Mouse (Mus musculus) stomach, embryonic 14.5 days (tissue): ENCODE measurements around the gene Scamp3. TPM values are rescaled to one million over a fixed set of nuclear protein-coding genes. Genes with fewer than 3 reads are reported as not detected.

Experiments
- ATAC-seq: fragments of 200-750 bp; cut with Nextera tagmentation; 2 replicates; pipeline ENCODE4 v1.8.0; 2017; ENCODE audit warnings: low read depth, moderate TSS enrichment; ENCODE audit not compliant: insufficient number of reproducible peaks, insufficient read depth, low FRiP score
- H3K27ac ChIP-seq: fragments of 300-500 bp; sonication (generic); 2 replicates; pipeline ENCODE4 v1.5.1; 2014; ENCODE audit warnings: mild to moderate bottlenecking, low read length, moderate library complexity, mixed read lengths
- H3K27me3 ChIP-seq: fragments of 300-500 bp; sonication (generic); 2 replicates; pipeline ENCODE4 v1.6.1; 2014; ENCODE audit warnings: low read length, control low read depth, mixed read lengths; ENCODE audit not compliant: control insufficient read depth, insufficient read depth
- H3K36me3 ChIP-seq: fragments of 300-500 bp; sonication (generic); 2 replicates; pipeline ENCODE4 v1.6.1; 2014; ENCODE audit warnings: mild to moderate bottlenecking, control low read depth, low read length, moderate library complexity, mixed read lengths; ENCODE audit not compliant: control insufficient read depth, insufficient read depth
- H3K4me1 ChIP-seq: fragments of 300-500 bp; sonication (generic); 2 replicates; pipeline ENCODE4 v1.6.1; 2014; ENCODE audit warnings: low read length, control low read depth, mixed read lengths; ENCODE audit not compliant: control insufficient read depth, insufficient read depth
- H3K4me2 ChIP-seq: fragments of 300-500 bp; sonication (generic); replicated peaks from 2 replicates; pipeline ENCODE4 v1.6.1; 2014; ENCODE audit warnings: low read depth, low read length, control low read depth
- H3K4me3 ChIP-seq: fragments of 300-500 bp; sonication (generic); 2 replicates; pipeline ENCODE4 v1.5.1; 2014; ENCODE audit warnings: low read depth, low read length, control low read depth
- H3K9ac ChIP-seq: fragments of 300-500 bp; sonication (generic); replicated peaks from 2 replicates; pipeline ENCODE4 v1.6.1; 2014; ENCODE audit warnings: low read depth, mild to moderate bottlenecking, control low read depth, low read length, moderate library complexity, mixed read lengths
- H3K9me3 ChIP-seq: fragments of 300-500 bp; sonication (generic); 2 replicates; pipeline ENCODE4 v1.6.1; 2016; ENCODE audit warnings: low read depth, low read length, control low read depth; ENCODE audit not compliant: control insufficient read depth
- WGBS: fragments of 180-500 bp; shearing (Covaris S2); extraction: QIAGEN DNeasy Blood & Tissue Kit; methylation state at CpG from one replicate; pipeline ENCODE4 v1.1.7; 2014; 5-methylcytosine and 5-hydroxymethylcytosine counted together
- polyA plus RNA-seq: library from polyadenylated mRNA; unstranded; fragments of >200 nt; fragmentation: Nextera tagmentation; extraction: Ambion mirVana; gene quantifications from 2 replicates; pipeline ENCODE4 v1.2.1, GENCODE M21; 2014

The Scamp3 gene
- polyA plus RNA-seq = 92.9 and 95.1 TPM in 2 replicates

- peak within 1 kb of the TSS; percentile 73 for H3K4me3 ChIP-seq
- peak within 1 kb of the TSS; percentile 82 for H3K4me2 ChIP-seq
These were observed at the start of gene Scamp3 for GRCm38 (mm10) chr3:89177242-89178106. TSS of gene Scamp3 (plus strand) at chr3:89177473.

GRCm38 (mm10) chr3:89129908-89130307 is 47.4 kb upstream of the Scamp3 start:
- no peak overlapping the region for H3K9ac ChIP-seq
- H3K4me2 ChIP-seq = no peak overlapping the region
- no peaks in the 10 kb centered on the region for H3K36me3 ChIP-seq
- ATAC-seq = no peak
- WGBS = 79% methylated on average over 3 of the region's 3 CpGs
- H3K4me1 ChIP-seq = no peaks in the 10 kb centered on the region
- no peak overlapping the region for H3K27ac ChIP-seq
- H3K9me3 ChIP-seq = no peaks in the 10 kb centered on the region
- no peaks in the 10 kb centered on the region for H3K27me3 ChIP-seq
- no peak overlapping the region for H3K4me3 ChIP-seq

More at GRCm38 (mm10) chr3:89177242-89178106, at the start of gene Scamp3:
- Histone ChIP-seq H3K36me3 (peaks cover 65% of the 10 kb centered on the region), H3K4me1 (peaks cover 6% of the 10 kb centered on the region; the same call in 1 of the 2 replicates), H3K9ac (peak within 1 kb of the TSS; percentile 86), H3K27me3 (no peaks in the 10 kb centered on the region), H3K27ac (peak within 1 kb of the TSS; percentile 66; the same call in 1 of the 2 replicates), H3K9me3 (no peaks in the 10 kb centered on the region)
- ATAC-seq = peak; percentile 95
- WGBS = under 1% methylated on average over 43 of the region's 43 CpGs

GRCm38 (mm10) chr3:89131816-89132215 is 45.5 kb upstream of the Scamp3 start:
- Histone ChIP-seq H3K4me1 (no peaks in the 10 kb centered on the region), H3K4me2 (peak overlapping the region; percentile 52), H3K36me3 (no peaks in the 10 kb centered on the region), H3K9me3 (no peaks in the 10 kb centered on the region), H3K9ac (no peak overlapping the region), H3K27me3 (no peaks in the 10 kb centered on the region), H3K27ac (no peak overlapping the region), H3K4me3 (peak overlapping the region; percentile 19; the same call in 1 of the 2 replicates)
- WGBS = 41% methylated on average over 4 of the region's 4 CpGs
- ATAC-seq = no peak

- Histone ChIP-seq H3K27ac (no peak overlapping the region), H3K9ac (no peak overlapping the region), H3K4me3 (peak overlapping the region; percentile 19), H3K4me1 (no peaks in the 10 kb centered on the region), H3K4me2 (peak overlapping the region; percentile 52), H3K36me3 (no peaks in the 10 kb centered on the region), H3K9me3 (no peaks in the 10 kb centered on the region), H3K27me3 (no peaks in the 10 kb centered on the region)
- ATAC-seq = peak; percentile 74
- 13% methylated on average over 30 of the region's 30 CpGs for WGBS
These were observed 44.8 kb upstream of the Scamp3 start for GRCm38 (mm10) chr3:89132285-89133062.

- no peak for ATAC-seq
- Histone ChIP-seq H3K4me1 (no peaks in the 10 kb centered on the region), H3K4me2 (no peak overlapping the region), H3K27me3 (no peaks in the 10 kb centered on the region), H3K27ac (no peak overlapping the region), H3K4me3 (no peak overlapping the region), H3K9ac (no peak overlapping the region), H3K9me3 (no peaks in the 10 kb centered on the region), H3K36me3 (no peaks in the 10 kb centered on the region)
- 76% methylated on average over 7 of the region's 7 CpGs for WGBS
These were observed 44.2 kb upstream of the Scamp3 start for GRCm38 (mm10) chr3:89133063-89133450.

GRCm38 (mm10) chr3:89133752-89134151 is 43.5 kb upstream of the Scamp3 start:
- no peaks in the 10 kb centered on the region for H3K36me3 ChIP-seq
- H3K4me1 ChIP-seq = no peaks in the 10 kb centered on the region
- H3K27ac ChIP-seq = no peak overlapping the region
- no peaks in the 10 kb centered on the region for H3K27me3 ChIP-seq
- H3K9ac ChIP-seq = no peak overlapping the region
- no peak for ATAC-seq
- 68% methylated on average over 1 of the region's 1 CpGs for WGBS
- H3K9me3 ChIP-seq = no peaks in the 10 kb centered on the region
- no peak overlapping the region for H3K4me2 ChIP-seq
- no peak overlapping the region for H3K4me3 ChIP-seq

GRCm38 (mm10) chr3:89135958-89136357 is 41.3 kb upstream of the Scamp3 start, which contains the start of gene Pklr:
TSS of gene Pklr (plus strand) at chr3:89136142.
- Histone ChIP-seq H3K9me3 (no peaks in the 10 kb centered on the region), H3K27me3 (no peaks in the 10 kb centered on the region), H3K27ac (no peak within 1 kb of the TSS), H3K4me1 (no peaks in the 10 kb centered on the region), H3K36me3 (no peaks in the 10 kb centered on the region), H3K4me2 (0 out of 2 replicates have a peak within 1 kb of the TSS, but pooled peaks have one; percentile 10), H3K9ac (no peak within 1 kb of the TSS), H3K4me3 (no peak within 1 kb of the TSS)
- 67% methylated on average over 3 of the region's 3 CpGs for WGBS
- ATAC-seq = no peak

GRCm38 (mm10) chr3:89136365-89136764 is 40.9 kb upstream of the Scamp3 start:
- no peaks in the 10 kb centered on the region for H3K36me3 ChIP-seq
- peak; percentile 86 for ATAC-seq
- H3K4me2 ChIP-seq = no peak overlapping the region
- no peak overlapping the region for H3K27ac ChIP-seq
- 30% methylated on average over 9 of the region's 9 CpGs for WGBS
- H3K4me1 ChIP-seq = no peaks in the 10 kb centered on the region
- H3K27me3 ChIP-seq = no peaks in the 10 kb centered on the region
- no peaks in the 10 kb centered on the region for H3K9me3 ChIP-seq
- no peak overlapping the region for H3K9ac ChIP-seq
- H3K4me3 ChIP-seq = no peak overlapping the region
